Mouse (Mus musculus): Measurements from ENCODE around the gene Macrod2.

GRCm38 (mm10) chr2:141722531-141722930 lies 1327.4 kb downstream of the Macrod2 start:
- TF ChIP-seq CTCF (IDR thresholded peaks at IDR 0.05; ENCODE audit: low read depth) (no peak), EP300 (IDR thresholded peaks at IDR 0.05; ENCODE audit: low read depth) (no peak)
